Mouse (Mus musculus): ENCODE results near the gene Ythdf2. TPM values are rescaled to one million over a fixed set of nuclear protein-coding genes. Genes with fewer than 3 reads are reported as not detected.

Ythdf2 gene
- polyA plus RNA-seq (2011; ENCODE audit: insufficient read depth, insufficient read length, low replicate concordance, missing spikeins), result 9.9 and 14.7 TPM in 2 replicates

- Histone ChIP-seq H3K27ac (ENCODE audit: control insufficient read depth, insufficient read depth, low read depth, low read length, poor library complexity) (peak within 1 kb of the TSS; percentile 98), H3K4me3 (replicated peaks; ENCODE audit: control insufficient read depth, low read depth, low read length) (peak within 1 kb of the TSS; percentile 99), H3K4me1 (ENCODE audit: control insufficient read depth, insufficient read depth, low read length) (peaks cover 2% of the 10 kb centered on the region; the same call in 1 of the 2 replicates)
- TF ChIP-seq CTCF (IDR thresholded peaks at IDR 0.05; ENCODE audit: control insufficient read depth, insufficient read depth, low read length) (peak; percentile 82), POLR2A (IDR thresholded peaks at IDR 0.05; ENCODE audit: borderline replicate concordance, control insufficient read depth, low read depth, low read length) (peak; percentile 62; the same call in 1 of the 2 replicates)
- 2% methylated on average over 78 of the region's 78 CpGs for WGBS
Observed at GRCm38 (mm10) chr4:132211953-132212734, at the start of gene Ythdf2. Ythdf2 (minus strand) TSS chr4:132212303.

GRCm38 (mm10) chr4:132260404-132261379 is 48.6 kb upstream of the Ythdf2 start:
- peaks cover 1% of the 10 kb centered on the region; the same call in 1 of the 2 replicates for H3K4me1 ChIP-seq (ENCODE audit: control insufficient read depth, insufficient read depth, low read length)

GRCm38 (mm10) chr4:132259248-132259647 is 47.1 kb upstream of the Ythdf2 start:
- TF ChIP-seq CTCF (IDR thresholded peaks at IDR 0.05; ENCODE audit: control insufficient read depth, insufficient read depth, low read length) (no peak), POLR2A (IDR thresholded peaks at IDR 0.05; ENCODE audit: borderline replicate concordance, control insufficient read depth, low read depth, low read length) (no peak)
- Histone ChIP-seq H3K27ac (ENCODE audit: control insufficient read depth, insufficient read depth, low read depth, low read length, poor library complexity) (no peak overlapping the region), H3K4me1 (ENCODE audit: control insufficient read depth, insufficient read depth, low read length) (peaks cover 1% of the 10 kb centered on the region; the same call in 1 of the 2 replicates), H3K4me3 (replicated peaks; ENCODE audit: control insufficient read depth, low read depth, low read length) (no peak overlapping the region)
- 22% methylated on average over 4 of the region's 4 CpGs for WGBS

More at GRCm38 (mm10) chr4:132260404-132261379, 48.6 kb upstream of the Ythdf2 start:
- H3K27ac ChIP-seq (ENCODE audit: control insufficient read depth, insufficient read depth, low read depth, low read length, poor library complexity), result peak overlapping the region; percentile 85
- WGBS, result 7% methylated on average over 57 of the region's 64 CpGs
- TF ChIP-seq CTCF (IDR thresholded peaks at IDR 0.05; ENCODE audit: control insufficient read depth, insufficient read depth, low read length), result no peak
- H3K4me3 ChIP-seq (replicated peaks; ENCODE audit: control insufficient read depth, low read depth, low read length), result peak overlapping the region; percentile 88

GRCm38 (mm10) chr4:132256384-132256783 is 44.3 kb upstream of the Ythdf2 start:
- Histone ChIP-seq H3K4me3 (replicated peaks; ENCODE audit: control insufficient read depth, low read depth, low read length) (no peak overlapping the region), H3K4me1 (ENCODE audit: control insufficient read depth, insufficient read depth, low read length) (no peaks in the 10 kb centered on the region; the same call in 1 of the 2 replicates), H3K27ac (ENCODE audit: control insufficient read depth, insufficient read depth, low read depth, low read length, poor library complexity) (no peak overlapping the region)
- 90% methylated on average over 3 of the region's 3 CpGs for WGBS
- TF ChIP-seq CTCF (IDR thresholded peaks at IDR 0.05; ENCODE audit: control insufficient read depth, insufficient read depth, low read length) (no peak), POLR2A (IDR thresholded peaks at IDR 0.05; ENCODE audit: borderline replicate concordance, control insufficient read depth, low read depth, low read length) (no peak)

- 80% methylated on average over 3 of the region's 3 CpGs for WGBS
- no peaks in the 10 kb centered on the region; the same call in 1 of the 2 replicates for H3K4me1 ChIP-seq (ENCODE audit: control insufficient read depth, insufficient read depth, low read length)
- H3K4me3 ChIP-seq (replicated peaks; ENCODE audit: control insufficient read depth, low read depth, low read length), result no peak overlapping the region
- TF ChIP-seq CTCF (IDR thresholded peaks at IDR 0.05; ENCODE audit: control insufficient read depth, insufficient read depth, low read length) (no peak), POLR2A (IDR thresholded peaks at IDR 0.05; ENCODE audit: borderline replicate concordance, control insufficient read depth, low read depth, low read length) (no peak)
- H3K27ac ChIP-seq (ENCODE audit: control insufficient read depth, insufficient read depth, low read depth, low read length, poor library complexity), result no peak overlapping the region
Observed at GRCm38 (mm10) chr4:132254986-132255385, 42.9 kb upstream of the Ythdf2 start.

GRCm38 (mm10) chr4:132253622-132254021 is 41.5 kb upstream of the Ythdf2 start:
- Histone ChIP-seq H3K27ac (ENCODE audit: control insufficient read depth, insufficient read depth, low read depth, low read length, poor library complexity) (no peak overlapping the region), H3K4me3 (replicated peaks; ENCODE audit: control insufficient read depth, low read depth, low read length) (no peak overlapping the region), H3K4me1 (ENCODE audit: control insufficient read depth, insufficient read depth, low read length) (no peaks in the 10 kb centered on the region; the same call in 1 of the 2 replicates)
- TF ChIP-seq POLR2A (IDR thresholded peaks at IDR 0.05; ENCODE audit: borderline replicate concordance, control insufficient read depth, low read depth, low read length), result no peak
- no peak for TF ChIP-seq CTCF (IDR thresholded peaks at IDR 0.05; ENCODE audit: control insufficient read depth, insufficient read depth, low read length)
- WGBS, result 40% methylated on average over 2 of the region's 2 CpGs

GRCm38 (mm10) chr4:132253128-132253527 is 41.0 kb upstream of the Ythdf2 start:
- WGBS, result 88% methylated on average over 8 of the region's 8 CpGs
- H3K27ac ChIP-seq (ENCODE audit: control insufficient read depth, insufficient read depth, low read depth, low read length, poor library complexity), result no peak overlapping the region
- TF ChIP-seq CTCF (IDR thresholded peaks at IDR 0.05; ENCODE audit: control insufficient read depth, insufficient read depth, low read length) (no peak), POLR2A (IDR thresholded peaks at IDR 0.05; ENCODE audit: borderline replicate concordance, control insufficient read depth, low read depth, low read length) (no peak)
- no peak overlapping the region for H3K4me3 ChIP-seq (replicated peaks; ENCODE audit: control insufficient read depth, low read depth, low read length)
- no peaks in the 10 kb centered on the region; the same call in 1 of the 2 replicates for H3K4me1 ChIP-seq (ENCODE audit: control insufficient read depth, insufficient read depth, low read length)

Measured in bone marrow, adult 2 months (tissue).